Mouse (Mus musculus) neural tube, postnatal 0 days (tissue): Measurements from ENCODE around the gene Eif3m. TPM values are rescaled to one million over a fixed set of nuclear protein-coding genes. Genes with fewer than 3 reads are reported as not detected.

Experiments
- polyA plus RNA-seq: library from polyadenylated mRNA; unstranded; fragments of >200 nt; fragmentation: Nextera tagmentation; extraction: Ambion mirVana; gene quantifications from 2 replicates; pipeline ENCODE4 v1.2.1, GENCODE M21; 2015

Eif3m gene
- polyA plus RNA-seq, result 181 and 200 TPM in 2 replicates

DNA sequence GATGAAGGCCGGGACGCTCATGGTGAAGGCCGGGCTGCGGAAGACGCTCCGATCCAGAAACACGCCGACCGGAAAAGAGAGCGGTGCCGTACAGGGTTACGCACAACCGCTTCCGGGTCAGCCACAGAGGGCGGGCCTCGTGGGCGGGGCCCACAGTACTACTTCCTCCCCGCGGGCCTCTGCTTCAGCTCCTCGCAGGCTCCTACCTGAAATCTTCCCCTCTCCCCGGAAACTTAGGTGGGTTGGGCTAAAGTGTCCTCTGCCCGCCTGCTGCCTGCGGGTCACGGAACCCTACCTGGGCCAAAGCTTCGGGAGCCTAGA is at the start of gene Eif3m:
Gene Eif3m (minus strand): TSS at position 114 of the 321 bp plus-strand sequence.

Other genes starting within 250 kb of the Eif3m start
- 3.3 and 3.9 TPM in 2 replicates for gene Qser1, start 200.3 kb downstream of the Eif3m start, polyA plus RNA-seq
- 1.6 and 2.0 TPM in 2 replicates for gene Prrg4, start 167.2 kb downstream of the Eif3m start, polyA plus RNA-seq
- gene Ccdc73, start 149.3 kb downstream of the Eif3m start, polyA plus RNA-seq, result 5.5 and 7.4 TPM in 2 replicates
- gene Gm11060, start 74.9 kb upstream of the Eif3m start, polyA plus RNA-seq, result not detected in 2 replicates
- gene Wt1, start 109.4 kb upstream of the Eif3m start, polyA plus RNA-seq, result 0.85 and 1.2 TPM in 2 replicates
- gene Them7, start 207.2 kb upstream of the Eif3m start, polyA plus RNA-seq, result 0.23 TPM in 1 of 2 replicates, not detected in the other